Mouse (Mus musculus): ENCODE measurements around the gene Cbfa2t2.
A peak's percentile ranks its signal among the peaks of the same experiment; 100 is the strongest.

DNA sequence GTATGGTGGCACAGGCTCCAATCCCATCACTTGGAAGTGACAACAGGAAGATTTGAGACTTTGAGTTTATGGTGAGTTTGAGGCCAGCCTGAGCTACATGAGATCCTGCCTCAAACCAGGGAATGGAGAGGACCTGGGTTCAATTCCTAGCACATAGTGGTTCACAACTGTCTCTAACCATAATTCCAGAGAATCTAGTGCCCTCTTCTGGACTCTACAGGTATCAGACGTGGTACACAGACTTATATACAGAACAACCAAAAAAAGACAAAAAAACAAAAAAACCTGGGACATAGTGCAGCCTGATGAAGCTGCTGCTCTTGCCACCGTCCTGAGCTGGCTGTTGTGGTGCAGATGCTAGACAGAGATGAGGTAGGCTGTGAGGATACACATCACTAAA, 105.3 kb downstream of the Cbfa2t2 start:
- TF ChIP-seq POLR2A (IDR thresholded peaks at IDR 0.05; ENCODE audit: extremely low read depth, insufficient read depth, low read length) (0 out of 2 replicates have a peak, but pooled peaks have one; percentile 18), CTCF (IDR thresholded peaks at IDR 0.05; ENCODE audit: extremely low read depth, insufficient read depth, low read length) (no peak)

All from cortical plate, adult 2 months (tissue).